Mouse (Mus musculus): ENCODE results near the gene Chrdl2. TPM values are rescaled to one million over a fixed set of nuclear protein-coding genes. Genes with fewer than 3 reads are reported as not detected.
A peak's percentile ranks its signal among the peaks of the same experiment; 100 is the strongest.

Chrdl2 gene
- total RNA-seq, 2 experiments from 2014 or later = 0.36 TPM; not detected in 1

DNA sequence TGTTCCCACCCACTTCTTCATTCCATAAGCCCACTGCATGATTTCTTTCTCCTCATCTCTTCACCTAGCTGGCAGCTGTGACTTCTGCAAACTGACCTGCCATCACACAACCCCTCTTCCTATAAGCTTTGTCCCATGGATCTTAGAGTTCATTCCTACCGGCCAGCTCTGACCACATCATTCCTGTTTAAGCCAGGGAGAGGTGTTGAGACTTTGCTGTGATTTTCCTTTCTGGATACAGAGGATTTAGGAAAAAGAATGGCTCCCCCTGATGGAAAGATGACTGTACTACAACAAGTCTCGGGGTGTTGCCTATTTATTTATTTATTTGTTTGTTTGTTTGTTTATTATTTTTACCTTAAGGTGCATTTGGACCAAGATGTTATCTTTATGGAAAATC, 24.7 kb upstream of the Chrdl2 start:
- intact Hi-C loops (cut with DNase I) = loop anchor here (1.0 to 10.0 kb wide), 2 partner anchors 54 to 357 kb away; partner anchors contain the start of gene Tpbgl
- no peak for DNase-seq (ENCODE audit: low spot score)

DNA sequence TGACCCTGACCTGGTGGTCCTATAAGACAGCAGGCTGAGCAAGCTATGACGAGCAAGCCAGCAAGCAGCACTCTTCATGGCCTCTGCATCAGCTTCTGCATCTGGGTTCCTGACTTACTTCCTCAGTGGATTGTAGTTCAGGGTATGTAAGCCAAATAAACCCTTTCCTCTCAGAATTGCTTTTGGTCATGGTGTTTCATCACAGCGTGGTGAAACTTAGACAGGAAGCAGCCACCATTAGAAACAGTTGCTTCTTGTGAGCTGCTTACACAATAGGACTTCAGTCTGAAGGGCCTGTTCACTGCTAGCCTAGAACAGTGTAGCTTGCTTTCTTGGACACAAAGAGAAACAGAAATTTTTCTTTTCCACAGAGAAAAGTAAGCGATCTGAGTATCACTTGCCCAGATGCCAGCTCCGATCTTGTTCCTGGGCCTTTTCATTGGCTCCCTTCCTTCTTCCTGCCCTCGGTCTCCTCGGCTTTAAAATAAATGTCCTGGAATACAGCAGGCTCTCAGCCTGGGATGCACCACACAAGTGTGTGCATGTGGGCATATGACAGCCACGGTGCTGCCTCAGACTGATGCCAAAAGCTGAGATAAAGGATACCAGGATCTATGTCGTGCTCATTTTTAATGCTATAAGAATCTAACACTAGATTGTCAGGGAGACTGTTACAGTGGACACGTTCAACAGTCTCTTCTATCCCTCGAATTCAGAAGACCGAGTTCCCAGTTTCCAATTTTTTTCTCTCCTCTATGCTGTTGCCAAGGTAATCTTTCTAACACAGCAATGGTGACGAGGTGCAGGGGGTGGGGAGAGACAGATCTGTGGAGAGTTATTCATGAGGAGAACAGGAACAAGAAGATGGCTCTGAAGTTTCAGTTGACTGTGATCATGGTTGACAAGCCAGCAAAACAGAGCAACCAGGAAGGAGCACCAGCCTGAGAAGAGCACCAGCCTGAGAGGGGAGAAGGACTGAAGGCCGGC, 23.4 kb upstream of the Chrdl2 start:
- intact Hi-C loops (cut with DNase I) = loop anchor here (10.0 kb wide), 1 partner anchor 358 kb away; the partner anchor contains the start of gene Tpbgl
- DNase-seq (ENCODE audit: low spot score) = no peak

DNA sequence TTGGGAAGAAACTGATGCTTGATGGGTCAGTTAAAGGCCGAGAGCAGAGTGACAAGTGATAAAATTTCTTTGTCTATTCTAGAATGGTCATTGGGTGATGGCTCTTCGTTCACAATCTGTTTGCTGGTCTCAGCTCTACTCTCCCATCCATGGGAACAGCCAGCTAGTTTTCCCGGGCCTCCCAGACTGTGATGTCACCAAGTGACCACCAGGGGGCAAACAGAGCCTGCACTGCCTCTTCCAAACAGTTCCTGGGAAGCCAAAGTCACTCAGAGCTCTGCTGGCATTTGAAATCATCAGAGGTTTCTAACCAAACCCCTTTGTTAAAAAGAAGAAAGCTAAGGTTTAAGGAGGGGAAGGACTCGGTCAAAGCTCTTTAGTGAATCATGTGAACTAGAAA, 17.2 kb upstream of the Chrdl2 start:
- intact Hi-C loops (cut with DNase I) = loop anchor here (1.0 to 10.0 kb wide), 3 partner anchors 120 to 364 kb away; partner anchors contain the start of gene Tpbgl
- DNase-seq (ENCODE audit: low spot score) = peak; percentile 32

DNA sequence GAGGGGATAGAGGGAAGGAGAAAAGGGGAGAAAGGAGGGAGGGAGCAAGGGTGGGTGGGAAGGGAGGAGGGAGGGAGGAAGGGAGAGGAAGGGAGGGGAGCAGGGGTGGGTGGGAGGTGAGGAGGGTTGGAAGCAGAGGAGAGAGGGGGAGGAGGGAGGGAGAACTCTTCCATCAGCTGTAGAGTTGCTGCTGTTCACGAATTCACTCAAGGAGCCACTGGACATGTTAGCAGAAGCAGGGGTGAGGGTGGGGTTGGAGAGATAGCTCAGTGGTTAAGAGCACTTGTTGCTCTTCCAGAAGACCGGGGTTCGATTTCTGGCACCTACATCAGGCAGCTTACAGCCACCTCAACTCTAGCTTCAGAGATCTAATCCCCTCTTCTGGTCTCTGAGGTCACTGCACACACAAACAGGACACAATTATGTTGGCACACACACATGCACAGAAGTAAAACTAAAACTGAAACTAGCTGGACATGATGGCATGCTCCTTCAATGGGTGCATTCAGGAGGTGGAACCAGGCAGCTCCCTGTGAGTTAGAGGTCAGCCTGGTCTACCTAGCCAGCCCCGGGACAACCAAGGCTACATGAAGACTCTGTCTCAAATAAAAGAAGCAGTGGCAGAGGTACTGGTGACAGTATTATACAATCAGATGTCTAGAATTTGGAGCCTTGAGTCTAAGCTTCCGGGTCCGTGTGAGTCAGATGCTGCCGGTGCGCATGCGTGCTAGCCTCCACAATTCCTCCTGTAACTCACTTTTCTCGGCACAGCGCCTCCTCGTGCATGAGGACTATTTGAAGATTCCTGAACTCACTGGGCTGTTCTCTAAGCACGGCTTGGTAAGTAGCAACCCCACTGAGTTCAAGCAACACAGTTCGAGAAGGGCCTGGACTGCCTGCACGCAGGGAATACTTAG, 15.9 kb upstream of the Chrdl2 start:
- intact Hi-C loops (cut with DNase I) = loop anchor here (2.0 to 10.0 kb wide), 2 partner anchors 197 to 365 kb away; partner anchors contain the start of gene Tpbgl
- no peak for DNase-seq (ENCODE audit: low spot score)

DNA sequence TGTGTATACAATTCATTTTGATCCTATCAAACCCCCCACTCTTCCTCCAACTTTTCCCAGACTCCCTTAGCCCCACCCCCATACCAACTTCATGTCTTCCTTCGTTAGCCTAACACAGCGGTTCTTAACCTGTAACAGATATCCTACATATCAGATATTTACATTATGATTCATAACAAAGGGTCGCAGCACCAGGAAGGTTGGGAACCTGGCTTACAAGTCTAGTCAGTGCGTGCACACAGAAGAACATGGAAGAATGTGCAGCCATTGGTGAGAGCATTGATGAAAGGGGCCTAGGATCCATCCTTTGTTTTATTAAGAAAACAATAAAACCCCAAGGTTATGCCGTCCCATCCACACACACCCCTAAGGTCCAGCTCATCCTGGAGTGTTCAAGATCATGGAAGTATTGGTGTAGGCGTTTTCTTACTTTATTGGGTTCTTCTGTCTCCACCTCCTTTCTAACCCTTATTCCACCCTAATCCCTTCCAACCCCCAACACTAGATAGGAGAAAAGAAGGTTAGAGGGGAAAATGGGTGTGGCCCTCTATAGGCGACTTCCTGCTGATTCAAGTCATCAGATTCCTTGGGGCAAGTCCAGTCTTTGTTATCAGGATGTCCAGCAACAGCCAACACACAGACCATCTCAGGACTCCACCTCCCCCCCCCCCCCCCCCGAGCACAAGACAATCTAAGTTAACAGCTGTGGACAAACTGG, 14.8 kb upstream of the Chrdl2 start:
- no peak for DNase-seq (ENCODE audit: low spot score)
- intact Hi-C loops (cut with DNase I) = no loop called here

DNA sequence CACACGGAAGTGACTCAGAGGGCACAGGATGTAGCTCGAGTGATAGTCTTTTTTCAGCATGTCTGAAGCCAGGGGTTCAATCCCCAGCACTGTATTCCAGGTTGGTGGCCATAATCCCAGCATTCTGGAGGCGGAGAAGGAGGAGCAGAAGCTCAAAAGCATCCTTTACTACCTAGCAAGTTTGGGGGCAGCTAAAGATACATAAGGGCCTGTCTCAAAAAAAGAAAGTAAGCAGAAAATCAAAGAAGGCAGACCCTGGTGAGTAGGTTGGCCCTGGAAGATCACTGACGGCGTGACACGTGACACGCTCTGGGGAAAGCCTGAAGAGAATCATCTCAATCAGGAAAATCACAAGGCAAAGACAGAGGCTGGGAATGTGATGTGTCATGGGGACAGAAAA, 12.8 kb upstream of the Chrdl2 start:
- intact Hi-C loops (cut with DNase I) = no loop called here
- no peak for DNase-seq (ENCODE audit: low spot score)

DNA sequence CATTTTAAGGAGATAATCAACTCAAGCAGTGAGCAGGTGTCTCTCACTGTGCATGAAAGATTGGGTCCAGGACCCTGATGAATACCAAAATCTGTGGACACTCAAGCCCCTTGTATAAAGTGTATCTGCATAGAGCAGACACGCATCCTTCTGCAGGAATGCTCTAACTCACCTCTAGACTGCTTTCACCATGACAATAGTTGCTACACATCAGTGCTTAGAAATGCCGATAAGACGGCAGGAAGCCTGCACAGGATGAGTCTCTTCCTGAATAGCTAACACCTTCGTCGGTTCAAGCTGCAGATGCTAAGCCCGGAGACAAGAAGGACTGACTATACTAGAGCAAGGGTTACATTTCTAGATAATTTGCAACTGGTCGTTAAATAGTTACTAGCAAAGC, 10.8 kb upstream of the Chrdl2 start:
- intact Hi-C loops (cut with DNase I) = no loop called here
- DNase-seq (ENCODE audit: low spot score) = no peak

DNA sequence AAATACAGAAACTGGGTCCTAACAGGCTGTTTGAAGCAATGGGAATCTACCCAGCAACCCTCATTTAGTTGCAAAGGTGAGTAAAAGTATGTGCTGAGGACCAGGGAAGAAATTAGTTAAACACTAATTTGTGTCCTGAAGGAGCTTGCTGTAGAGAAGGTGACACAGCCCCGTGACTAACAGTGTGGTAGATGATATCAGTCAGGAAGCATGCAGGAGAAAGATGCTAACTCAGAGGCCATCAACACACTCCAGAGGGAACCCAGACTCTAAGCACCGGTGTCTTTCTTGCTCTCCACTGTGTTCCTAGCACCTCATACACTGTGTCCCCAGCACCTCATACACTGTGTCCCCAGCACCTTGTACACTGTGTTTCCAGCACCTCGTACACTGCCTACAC, 7.3 kb upstream of the Chrdl2 start:
- no peak for DNase-seq (ENCODE audit: low spot score)
- intact Hi-C loops (cut with DNase I) = no loop called here

DNA sequence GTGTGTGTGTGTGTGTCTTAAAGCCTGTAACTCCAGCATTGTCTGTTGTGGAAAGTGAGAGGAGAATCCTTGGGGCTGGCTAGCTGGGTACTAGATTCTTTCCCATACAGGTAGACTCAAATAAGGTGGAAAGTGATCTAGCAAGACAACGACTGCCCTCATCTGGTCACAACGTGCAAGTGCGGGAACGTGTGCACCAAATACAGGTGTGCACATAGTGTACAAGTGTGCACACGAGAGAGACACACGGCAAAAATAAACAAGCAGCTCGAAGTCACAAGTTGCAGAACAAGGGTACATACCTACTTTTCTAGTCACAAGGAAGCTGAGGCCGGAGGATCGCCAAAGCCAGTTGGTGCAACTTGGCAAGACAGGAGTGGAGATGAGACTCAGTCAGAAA, 2.2 kb upstream of the Chrdl2 start:
- DNase-seq (ENCODE audit: low spot score) = no peak
- intact Hi-C loops (cut with DNase I) = no loop called here

DNA sequence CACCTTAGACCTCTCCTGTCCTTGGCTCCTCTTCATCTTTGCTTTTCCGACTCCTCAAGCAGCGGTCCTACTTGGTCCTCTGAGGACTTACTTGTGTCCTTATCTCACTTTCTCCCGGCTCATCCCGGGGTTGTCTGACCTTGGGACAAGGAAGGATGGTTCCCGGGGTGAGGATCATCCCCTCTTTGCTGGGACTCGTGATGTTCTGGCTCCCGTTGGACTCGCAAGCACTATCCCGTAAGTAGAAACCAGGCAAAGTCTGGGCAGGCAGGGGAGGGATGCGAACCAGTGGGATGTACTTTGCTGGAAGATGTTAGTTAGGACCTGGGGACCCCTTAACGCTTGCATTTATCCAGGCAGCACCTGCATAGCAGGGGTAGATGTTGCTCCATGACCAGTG, 439 bp downstream of the Chrdl2 start:
- intact Hi-C loops (cut with DNase I) = loop anchor here (5.0 kb wide), 1 partner anchor 181 kb away; no protein-coding TSS in a partner anchor
- no peak for DNase-seq (ENCODE audit: low spot score)

DNA sequence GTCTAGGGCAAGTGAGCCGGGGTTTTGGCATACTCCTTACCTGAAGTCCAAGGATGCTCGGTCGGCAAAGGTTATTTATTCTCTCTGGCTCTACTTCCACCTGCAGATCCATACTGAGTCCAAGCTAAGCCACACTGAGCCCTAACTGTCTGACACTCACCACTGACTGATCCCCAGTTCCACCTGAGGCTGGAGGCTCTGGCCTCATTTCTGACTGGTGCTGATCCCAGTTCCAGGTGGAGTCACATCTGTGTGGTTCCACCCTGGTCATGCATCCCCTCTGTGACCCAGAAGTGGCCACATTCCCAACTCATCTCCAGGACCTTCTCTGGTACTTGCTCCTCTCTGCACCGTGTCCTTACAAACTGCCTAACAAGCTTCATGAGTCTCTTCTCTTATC, 2.8 kb downstream of the Chrdl2 start:
- no peak for DNase-seq (ENCODE audit: low spot score)
- intact Hi-C loops (cut with DNase I) = loop anchor here (2.0 to 5.0 kb wide), 2 partner anchors 100 to 179 kb away; no protein-coding TSS in a partner anchor

DNA sequence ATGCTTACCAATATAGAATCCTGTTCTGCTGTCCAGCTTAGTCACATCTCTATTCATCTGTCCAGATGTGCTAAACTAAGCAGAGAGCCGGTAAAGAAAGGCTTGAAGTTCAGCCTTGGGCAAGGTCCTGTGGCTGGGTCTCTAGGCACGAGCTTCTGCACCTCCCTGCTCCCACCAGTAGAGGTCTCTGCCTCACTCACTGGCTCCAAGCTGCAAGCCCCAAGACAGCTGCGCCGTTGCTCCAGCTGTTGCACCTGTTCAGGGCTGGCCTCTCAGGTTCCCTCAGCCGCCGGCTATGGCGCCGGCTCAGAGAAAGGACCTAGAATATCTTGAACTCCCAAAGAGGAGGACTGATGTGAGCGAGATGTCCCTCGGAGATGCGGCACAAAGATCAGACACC, 3.7 kb downstream of the Chrdl2 start:
- intact Hi-C loops (cut with DNase I) = loop anchor here (2.0 to 5.0 kb wide), 2 partner anchors 99 to 178 kb away; no protein-coding TSS in a partner anchor
- peak; percentile 14 for DNase-seq (ENCODE audit: low spot score)

DNA sequence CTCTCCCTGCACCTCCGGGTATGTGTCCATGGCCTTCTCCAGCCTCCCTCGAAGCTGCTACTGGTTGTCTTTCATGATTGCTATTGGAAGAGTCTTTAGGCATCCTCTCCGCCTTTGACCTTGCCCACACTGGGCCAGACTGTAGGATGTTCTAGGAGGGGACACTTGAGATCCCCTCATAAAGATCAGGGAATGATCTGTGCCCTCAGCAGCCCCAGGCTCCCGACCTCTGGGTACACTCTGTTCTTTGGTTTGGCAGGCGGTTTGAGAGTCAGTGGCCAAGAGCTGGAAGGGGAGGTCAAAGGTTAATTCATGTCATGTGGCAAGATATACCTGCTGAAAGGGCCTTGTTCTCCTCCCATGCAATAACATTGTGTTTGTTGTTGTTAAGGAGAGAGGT, 4.7 kb downstream of the Chrdl2 start:
- intact Hi-C loops (cut with DNase I) = no loop called here
- DNase-seq (ENCODE audit: low spot score) = no peak

DNA sequence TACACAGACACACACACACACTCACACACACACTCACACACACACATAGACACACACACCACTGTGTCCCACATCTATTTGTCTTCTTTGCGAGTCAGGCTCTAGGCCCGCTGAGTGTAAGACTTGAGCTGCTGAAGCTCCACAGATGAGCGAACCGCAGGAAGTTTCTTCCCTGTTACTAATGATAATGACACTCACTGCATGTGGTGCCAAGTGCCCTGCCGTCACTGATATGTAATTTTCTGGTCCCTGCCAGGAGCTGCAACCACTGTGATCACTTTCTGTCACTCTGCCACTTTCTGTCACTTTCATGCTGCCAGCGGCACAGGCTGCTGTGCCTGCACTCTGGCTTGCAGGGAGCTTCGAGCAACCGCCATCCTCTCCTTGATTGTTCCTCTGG, 6.1 kb downstream of the Chrdl2 start:
- intact Hi-C loops (cut with DNase I) = no loop called here
- DNase-seq (ENCODE audit: low spot score) = no peak

DNA sequence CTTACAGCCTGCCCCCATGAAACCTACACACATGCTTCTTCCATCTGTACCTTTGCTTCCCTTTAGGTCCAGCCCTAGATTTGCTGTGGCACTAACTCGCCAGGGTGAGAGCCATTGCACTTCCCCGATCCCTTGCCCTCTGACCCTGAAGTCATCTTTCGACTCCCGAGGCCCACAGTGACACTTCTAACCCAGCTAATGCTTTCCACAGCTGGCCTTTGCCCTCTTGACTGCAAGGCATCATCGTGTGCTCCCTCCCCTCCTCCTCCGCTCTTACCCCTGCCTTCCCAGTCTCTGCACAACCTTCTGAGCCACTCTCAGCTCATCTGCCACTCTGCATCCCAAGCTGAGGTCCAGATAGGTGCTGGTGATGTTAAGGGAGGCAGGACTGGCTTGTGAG, 6.5 kb downstream of the Chrdl2 start:
- DNase-seq (ENCODE audit: low spot score) = no peak
- intact Hi-C loops (cut with DNase I) = no loop called here

DNA sequence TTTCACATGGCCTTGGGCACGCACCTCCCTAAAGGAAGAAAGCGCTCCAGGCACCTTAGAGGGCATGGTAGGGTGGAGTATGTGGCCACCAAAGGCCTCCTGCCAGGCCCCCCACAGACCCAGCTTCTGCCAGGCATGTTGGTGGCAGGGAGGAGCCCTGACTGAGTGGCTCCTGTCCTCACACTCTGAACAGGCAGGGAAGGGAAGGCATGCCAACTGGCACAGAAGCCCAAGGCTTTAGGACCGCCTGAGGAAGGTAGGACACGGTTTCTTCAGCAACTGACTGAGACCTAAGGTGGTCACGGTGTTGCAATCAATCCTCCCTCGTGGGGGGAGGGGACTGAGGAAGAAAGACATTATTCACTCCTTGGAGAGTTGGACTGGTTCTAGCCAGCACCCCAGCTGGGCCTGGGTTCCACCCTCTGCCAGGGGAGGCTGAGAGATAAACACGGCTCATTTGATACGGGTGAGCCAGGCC, 8.2 kb downstream of the Chrdl2 start:
- DNase-seq (ENCODE audit: low spot score) = no peak

DNA sequence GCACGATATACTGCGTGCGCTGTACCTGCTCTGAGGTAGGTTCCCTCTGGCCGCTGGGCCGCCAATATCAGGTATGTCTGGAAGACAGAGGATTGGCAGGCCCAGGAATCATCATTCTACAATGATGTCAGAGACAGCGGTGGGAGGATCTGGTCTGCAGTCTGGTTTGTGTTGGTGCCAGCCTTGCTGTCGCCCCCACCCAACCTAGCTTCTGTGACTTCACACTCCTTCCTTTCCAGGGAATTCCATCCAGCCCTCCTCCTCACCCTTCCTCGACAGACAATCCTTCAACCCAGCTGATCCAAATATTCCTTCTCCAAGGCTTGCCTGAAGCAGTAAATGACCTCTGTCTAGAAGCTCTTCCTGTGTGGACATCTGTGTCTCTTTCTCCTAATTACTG, 11.1 kb downstream of the Chrdl2 start:
- no peak for DNase-seq (ENCODE audit: low spot score)
- intact Hi-C loops (cut with DNase I) = no loop called here

More for the DNA sequence above, 8.2 kb downstream of the Chrdl2 start:
- intact Hi-C loops (cut with DNase I) = no loop called here

DNA sequence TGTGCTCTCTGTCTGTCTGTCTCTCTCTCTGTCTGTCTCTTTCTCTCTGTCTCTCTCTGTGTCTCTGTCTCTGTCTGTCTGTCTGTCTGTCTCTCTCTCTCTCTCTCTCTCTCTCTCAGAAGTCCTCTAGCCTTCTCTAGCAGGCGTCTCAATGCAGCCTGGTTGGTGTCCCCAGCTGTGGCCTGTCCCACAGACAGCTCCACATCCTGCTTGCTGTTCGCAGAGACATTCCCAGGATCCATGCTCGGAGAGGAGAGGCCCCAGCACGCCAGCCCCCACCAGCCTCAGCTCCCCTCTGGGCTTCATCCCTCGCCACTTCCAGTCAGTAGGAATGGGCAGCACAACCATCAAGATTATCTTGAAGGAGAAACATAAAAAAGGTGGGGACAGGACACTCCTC, 21.4 kb downstream of the Chrdl2 start:
- intact Hi-C loops (cut with DNase I) = no loop called here
- no peak for DNase-seq (ENCODE audit: low spot score)

DNA sequence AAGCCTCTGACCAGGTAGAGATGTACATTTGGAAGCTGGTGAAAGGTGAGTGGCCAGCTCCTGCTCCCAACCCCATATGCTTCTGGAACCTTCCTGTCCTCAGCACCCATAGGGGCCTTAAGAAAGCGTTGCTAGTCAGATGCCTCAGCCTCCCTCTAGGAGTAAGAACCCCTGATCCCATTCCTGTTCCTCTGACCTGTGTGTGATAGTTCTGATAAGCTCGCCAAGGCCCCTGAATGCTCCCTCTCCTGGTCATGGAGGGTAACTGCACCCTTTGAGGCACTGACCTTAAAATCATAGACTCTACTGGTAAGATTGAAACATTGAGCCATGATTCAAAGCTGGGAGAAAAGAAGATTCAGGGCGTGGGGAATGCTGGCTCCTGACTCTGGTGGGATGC, 23.3 kb downstream of the Chrdl2 start:
- no peak for DNase-seq (ENCODE audit: low spot score)
- intact Hi-C loops (cut with DNase I) = no loop called here

Measured in heart, postnatal 25 days (tissue).